Mouse (Mus musculus) stomach, postnatal 0 days (tissue): ENCODE measurements at regions not wholly inside any gene's neighbourhood (a gene's known extent, or its start where the extent isn't known, plus 50 kb on each side); places are given as distances from the start of the nearest gene placed in this dataset.

Source experiments
- ATAC-seq: fragments of 200-750 bp; cut with Nextera tagmentation; 2 replicates; pipeline ENCODE4 v1.8.0; 2017; ENCODE audit not compliant: low FRiP score, low TSS enrichment
- DNase-seq: peaks from one replicate; pipeline ENCODE4 v3.0.0-alpha.2; 2016; ENCODE audit warnings: low spot score
- H3K27ac ChIP-seq: fragments of 300-500 bp; sonication (generic); replicated peaks from 2 replicates; pipeline ENCODE4 v1.5.1; 2014; ENCODE audit warnings: mild to moderate bottlenecking, control low read depth
- H3K27me3 ChIP-seq: fragments of 300-500 bp; sonication (generic); 2 replicates; pipeline ENCODE4 v1.6.1; 2014; ENCODE audit warnings: low read length; ENCODE audit not compliant: control insufficient read depth, insufficient read depth
- H3K36me3 ChIP-seq: fragments of 300-500 bp; sonication (generic); 2 replicates; pipeline ENCODE4 v1.6.1; 2014; ENCODE audit warnings: low read length, mixed read lengths; ENCODE audit not compliant: control insufficient read depth, insufficient read depth
- H3K4me1 ChIP-seq: fragments of 300-500 bp; sonication (generic); replicated peaks from 2 replicates; pipeline ENCODE4 v1.6.1; 2014; ENCODE audit warnings: antibody characterized with exemption; ENCODE audit not compliant: control insufficient read depth, insufficient read depth
- H3K4me2 ChIP-seq: fragments of 300-500 bp; sonication (generic); replicated peaks from 2 replicates; pipeline ENCODE4 v1.6.1; 2014; ENCODE audit warnings: low read depth, mild to moderate bottlenecking, control low read depth, moderate library complexity
- H3K4me3 ChIP-seq: fragments of 300-500 bp; sonication (generic); 2 replicates; pipeline ENCODE4 v1.5.1; 2014; ENCODE audit warnings: low read depth, low read length, control low read depth
- H3K9ac ChIP-seq: fragments of 300-500 bp; sonication (generic); 2 replicates; pipeline ENCODE4 v1.6.1; 2014; ENCODE audit warnings: mild to moderate bottlenecking, low read length, control low read depth, mixed read lengths
- H3K9me3 ChIP-seq: fragments of 300-500 bp; sonication (generic); 2 replicates; pipeline ENCODE4 v1.6.1; 2016; ENCODE audit warnings: low read length; ENCODE audit not compliant: control insufficient read depth
- CTCF ChIP-seq: IDR thresholded peaks from 2 replicates; pipeline ENCODE4 v1.5.1; 2016; ENCODE audit warnings: antibody characterized with exemption, low read depth, mild to moderate bottlenecking, moderate library complexity
- EP300 ChIP-seq: optimal IDR thresholded peaks from 2 replicates; pipeline ENCODE3; 2016; ENCODE audit warnings: antibody characterized with exemption
- WGBS: fragments of 180-500 bp; shearing (Covaris S2); extraction: QIAGEN DNeasy Blood & Tissue Kit; methylation state at CpG from one replicate; pipeline ENCODE4 v1.1.7; 2014; 5-methylcytosine and 5-hydroxymethylcytosine counted together

- no peak overlapping the region for H3K4me3 ChIP-seq
- no peak overlapping the region for H3K9ac ChIP-seq
- WGBS = 56% methylated on average over 7 of the region's 7 CpGs
- no peak overlapping the region for H3K27ac ChIP-seq
- DNase-seq (no peak), ATAC-seq (no peak)
- no peak overlapping the region for H3K4me2 ChIP-seq
- no peaks in the 10 kb centered on the region for H3K4me1 ChIP-seq
- no peaks in the 10 kb centered on the region for H3K27me3 ChIP-seq
- TF ChIP-seq EP300 (no peak), CTCF (no peak)
- no peaks in the 10 kb centered on the region for H3K36me3 ChIP-seq
- H3K9me3 ChIP-seq = no peaks in the 10 kb centered on the region
Observed at GRCm38 (mm10) chr8:86328626-86329025, 251.9 kb downstream of the Abcc12 start.

- WGBS = 69% methylated on average over 3 of the region's 3 CpGs
- H3K4me2 ChIP-seq = no peak overlapping the region
- DNase-seq (no peak), ATAC-seq (no peak)
- H3K27ac ChIP-seq = no peak overlapping the region
- no peaks in the 10 kb centered on the region for H3K36me3 ChIP-seq
- H3K9ac ChIP-seq = no peak overlapping the region
- no peaks in the 10 kb centered on the region for H3K27me3 ChIP-seq
- TF ChIP-seq EP300 = no peak
- no peak for TF ChIP-seq CTCF
- no peak overlapping the region for H3K4me3 ChIP-seq
- H3K9me3 ChIP-seq = no peaks in the 10 kb centered on the region
- no peaks in the 10 kb centered on the region for H3K4me1 ChIP-seq
Observed at GRCm38 (mm10) chr8:86327982-86328381, 252.5 kb downstream of the Abcc12 start.

GRCm38 (mm10) chr8:86325040-86325439 is 255.4 kb downstream of the Abcc12 start:
- no peaks in the 10 kb centered on the region for H3K36me3 ChIP-seq
- no peaks in the 10 kb centered on the region for H3K9me3 ChIP-seq
- no peaks in the 10 kb centered on the region for H3K27me3 ChIP-seq
- no peak overlapping the region for H3K9ac ChIP-seq
- no peaks in the 10 kb centered on the region for H3K4me1 ChIP-seq
- TF ChIP-seq EP300 = no peak
- no peak overlapping the region for H3K27ac ChIP-seq
- 46% methylated on average over 7 of the region's 7 CpGs for WGBS
- H3K4me3 ChIP-seq = no peak overlapping the region
- ATAC-seq (no peak), DNase-seq (no peak)
- H3K4me2 ChIP-seq = no peak overlapping the region

GRCm38 (mm10) chr8:86324542-86324941 is 255.9 kb downstream of the Abcc12 start:
- H3K36me3 ChIP-seq = no peaks in the 10 kb centered on the region
- no peaks in the 10 kb centered on the region for H3K4me1 ChIP-seq
- H3K4me3 ChIP-seq = no peak overlapping the region
- no peak overlapping the region for H3K4me2 ChIP-seq
- H3K9me3 ChIP-seq = no peaks in the 10 kb centered on the region
- no peaks in the 10 kb centered on the region for H3K27me3 ChIP-seq
- WGBS = 42% methylated on average over 4 of the region's 4 CpGs
- TF ChIP-seq EP300 (no peak), CTCF (no peak)
- ATAC-seq (no peak), DNase-seq (no peak)
- H3K27ac ChIP-seq = no peak overlapping the region
- no peak overlapping the region for H3K9ac ChIP-seq

- H3K27me3 ChIP-seq = no peaks in the 10 kb centered on the region
- H3K4me1 ChIP-seq = no peaks in the 10 kb centered on the region
- ATAC-seq (no peak), DNase-seq (no peak)
- H3K9me3 ChIP-seq = no peaks in the 10 kb centered on the region
- no peak overlapping the region for H3K4me2 ChIP-seq
- 51% methylated on average over 2 of the region's 2 CpGs for WGBS
- TF ChIP-seq EP300 = no peak
- no peak for TF ChIP-seq CTCF
- no peaks in the 10 kb centered on the region for H3K36me3 ChIP-seq
- H3K27ac ChIP-seq = no peak overlapping the region
- H3K4me3 ChIP-seq = no peak overlapping the region
- H3K9ac ChIP-seq = no peak overlapping the region
Observed at GRCm38 (mm10) chr8:86323823-86324222, 256.7 kb downstream of the Abcc12 start.

- Histone ChIP-seq H3K4me3 (no peak overlapping the region), H3K4me2 (no peak overlapping the region), H3K9me3 (no peaks in the 10 kb centered on the region), H3K9ac (no peak overlapping the region), H3K27ac (no peak overlapping the region), H3K36me3 (no peaks in the 10 kb centered on the region), H3K4me1 (no peaks in the 10 kb centered on the region), H3K27me3 (no peaks in the 10 kb centered on the region)
- 85% methylated on average over 1 of the region's 1 CpGs for WGBS
- TF ChIP-seq CTCF (no peak), EP300 (no peak)
- DNase-seq (no peak), ATAC-seq (no peak)
Observed at GRCm38 (mm10) chr8:86322494-86322893, 258.0 kb downstream of the Abcc12 start.
